Mouse (Mus musculus): ENCODE results near the gene N4bp2l1. TPM values are rescaled to one million over a fixed set of nuclear protein-coding genes. Genes with fewer than 3 reads are reported as not detected.
A peak's percentile ranks its signal among the peaks of the same experiment; 100 is the strongest.
"Not testable (repeated sequence)": the region's sequence is repeated elsewhere in the genome, so short reads cannot be mapped to it uniquely, and the experiment has no call there.

N4bp2l1 gene
- 10 to 100 TPM; 48.3 to 64.8 TPM for total RNA-seq (2021)

DNA sequence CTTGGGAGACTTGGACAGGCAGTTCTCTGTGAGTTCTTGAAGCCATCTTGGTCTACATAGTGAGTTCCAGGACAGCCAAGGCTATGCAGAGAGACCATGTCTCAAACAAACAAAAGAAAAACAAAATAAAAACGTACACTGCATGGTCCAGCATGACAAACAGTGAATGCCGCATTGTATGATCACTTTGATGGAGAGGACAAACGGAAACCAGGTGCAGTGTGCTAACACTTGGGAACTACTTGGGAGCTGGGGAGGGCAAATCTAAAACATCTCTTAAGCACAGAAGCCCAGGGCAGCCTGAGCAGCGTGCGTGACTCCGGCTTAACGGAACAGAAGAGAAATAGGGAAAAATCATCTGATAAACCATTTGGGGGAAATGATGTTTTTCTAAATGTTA lies at the start of gene N4bp2l1:
TSS of gene N4bp2l1 (minus strand) at position 101 of the 400 bp plus-strand sequence.
- no peak for DNase-seq (ENCODE audit: low spot score in 2 of 2)
- intact Hi-C loops (cut with DNase I): loop anchor here (10.0 kb wide), 1 partner anchor 72 kb away; the partner anchor contains the start of gene Brca2

DNA sequence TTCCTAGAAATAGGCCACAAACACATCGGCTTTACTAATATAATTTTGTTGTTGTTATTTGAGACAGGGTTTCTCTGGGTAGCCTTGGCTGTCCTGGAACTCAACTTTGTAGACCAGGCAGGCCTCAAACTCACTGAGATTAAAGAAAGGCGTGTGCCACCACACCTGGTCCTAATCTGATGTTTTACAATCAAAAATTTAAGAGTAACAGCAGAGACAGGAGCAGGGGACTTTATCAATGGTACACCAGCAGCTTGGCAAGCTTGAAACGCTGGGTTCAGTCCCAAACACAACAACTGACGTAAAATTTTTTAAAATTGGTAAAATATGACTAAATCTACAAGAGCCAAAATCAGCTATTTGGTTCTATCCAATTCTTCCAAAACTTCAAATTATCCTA lies 47.9 kb upstream of the N4bp2l1 start:
- intact Hi-C loops (cut with DNase I): no loop called here
- no peak for DNase-seq (ENCODE audit: low spot score in 2 of 2)

DNA sequence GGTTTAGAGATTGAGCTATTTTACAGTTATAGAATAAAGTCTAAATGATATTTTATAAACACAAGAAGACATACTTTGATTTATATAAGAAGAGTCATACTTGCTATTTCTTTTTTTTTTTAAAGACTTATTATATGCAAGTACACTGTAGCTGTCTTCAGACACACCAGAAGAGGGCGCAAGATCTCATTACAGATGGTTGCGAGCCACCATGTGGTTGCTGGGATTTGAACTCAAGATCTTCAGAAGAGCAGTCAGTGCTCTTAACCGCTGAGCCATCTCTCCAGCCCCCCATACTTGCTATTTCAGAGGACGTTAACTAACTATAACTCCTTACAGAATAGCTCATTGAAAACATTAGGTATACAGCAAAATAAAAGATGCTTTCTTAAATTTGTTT lies 46.4 kb upstream of the N4bp2l1 start:
- DNase-seq (ENCODE audit: low spot score in 2 of 2); intact Hi-C loops (cut with DNase I): not testable (repeated sequence)

DNA sequence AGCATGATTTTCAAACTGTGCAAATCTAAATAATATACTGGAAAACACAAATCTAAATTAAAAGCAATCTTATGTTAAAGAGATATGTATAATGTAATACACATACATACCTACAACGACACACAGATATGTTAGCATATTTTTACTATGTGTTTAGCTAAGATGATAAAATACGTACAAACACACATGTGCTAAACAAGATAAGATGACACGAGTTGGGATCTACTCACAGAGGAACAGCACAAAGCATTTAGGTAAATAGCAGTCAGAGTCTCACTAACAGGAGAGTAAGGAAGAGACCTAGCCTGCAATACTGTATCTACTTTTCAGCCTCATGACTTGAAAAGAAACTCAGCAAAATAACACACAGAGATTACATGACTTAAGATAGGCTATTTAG lies 44.5 kb upstream of the N4bp2l1 start:
- no peak for DNase-seq (ENCODE audit: low spot score in 2 of 2)
- intact Hi-C loops (cut with DNase I): no loop called here

DNA sequence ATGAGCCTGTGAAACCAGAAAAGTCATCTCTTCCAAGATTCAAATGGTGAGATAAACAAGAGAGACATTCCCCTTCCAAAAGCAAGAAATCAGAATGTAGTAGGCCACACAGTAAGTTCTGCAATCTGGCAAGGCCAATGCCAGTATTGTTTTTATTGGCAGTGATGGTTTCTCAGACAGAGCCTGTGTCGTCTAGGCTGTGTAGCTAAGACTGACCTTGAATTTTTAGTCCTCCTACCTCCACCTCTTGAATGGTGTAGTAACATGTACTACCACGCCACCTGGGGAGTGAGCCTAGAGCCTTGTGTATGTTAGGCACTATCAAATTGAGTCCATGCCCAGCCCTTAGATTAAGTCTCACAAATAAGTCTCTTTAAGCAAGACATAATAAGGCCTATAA lies 32.7 kb upstream of the N4bp2l1 start:
- intact Hi-C loops (cut with DNase I): no loop called here
- DNase-seq (ENCODE audit: low spot score in 2 of 2): no peak

DNA sequence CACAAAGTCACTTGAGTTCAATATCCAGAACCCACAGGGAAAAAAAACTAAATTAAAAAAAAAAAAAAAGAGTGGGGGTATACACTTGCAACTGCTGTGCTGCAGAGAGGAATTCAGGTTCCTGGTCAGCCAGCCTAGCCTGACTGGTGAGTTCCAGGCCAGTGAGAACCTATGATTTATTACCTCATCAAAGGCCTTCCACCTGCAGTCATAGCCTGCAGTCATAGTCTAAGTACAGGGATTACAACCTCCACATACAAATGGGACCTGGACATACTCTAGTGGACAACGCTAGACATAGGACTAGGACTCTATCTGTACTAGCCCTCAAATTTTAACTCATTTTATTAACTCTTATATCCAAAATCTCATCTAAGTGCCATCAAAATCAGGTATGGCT lies 32.3 kb upstream of the N4bp2l1 start:
- intact Hi-C loops (cut with DNase I): no loop called here
- no peak for DNase-seq (ENCODE audit: low spot score in 2 of 2)

DNA sequence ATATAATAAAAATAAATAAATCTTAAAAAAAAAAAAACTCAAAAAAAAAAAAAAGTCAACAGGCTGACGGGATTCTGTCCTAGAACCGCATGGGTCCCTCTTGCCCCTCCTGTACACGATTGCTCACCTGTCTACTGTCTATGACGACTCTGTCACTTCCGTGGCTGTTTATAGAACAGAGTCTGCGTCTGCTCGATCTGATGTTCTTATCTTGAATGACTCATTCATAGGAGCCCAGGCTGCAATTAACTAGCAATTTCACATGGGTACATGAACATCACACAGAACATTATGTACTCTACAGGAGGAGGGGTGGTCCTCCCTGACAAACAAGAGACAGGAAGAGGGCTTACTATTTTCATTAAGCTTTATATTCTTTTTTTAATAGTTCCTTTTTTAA lies 28.5 kb upstream of the N4bp2l1 start:
- DNase-seq (ENCODE audit: low spot score in 2 of 2): no peak
- intact Hi-C loops (cut with DNase I): no loop called here

DNA sequence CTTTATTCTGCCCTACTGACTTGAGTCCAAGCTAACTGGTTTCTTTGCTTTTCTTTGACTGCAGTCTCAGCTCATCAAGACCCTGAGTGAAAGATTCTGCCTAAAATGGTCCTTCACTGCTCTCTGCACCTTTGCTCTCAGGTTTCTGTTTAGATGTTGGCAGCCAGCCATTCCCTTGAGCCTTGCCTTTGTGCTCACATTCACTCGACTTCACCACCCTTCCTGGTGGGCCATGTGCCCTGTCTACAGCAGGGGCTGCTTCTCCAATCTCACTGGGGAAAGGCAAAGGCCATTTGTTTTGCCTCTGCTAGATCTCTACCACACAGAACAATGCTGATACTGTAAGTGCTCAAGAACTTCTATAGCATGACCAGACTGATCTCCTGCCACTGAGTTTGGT lies 25.8 kb upstream of the N4bp2l1 start:
- no peak for DNase-seq (ENCODE audit: low spot score in 2 of 2)
- intact Hi-C loops (cut with DNase I): no loop called here

DNA sequence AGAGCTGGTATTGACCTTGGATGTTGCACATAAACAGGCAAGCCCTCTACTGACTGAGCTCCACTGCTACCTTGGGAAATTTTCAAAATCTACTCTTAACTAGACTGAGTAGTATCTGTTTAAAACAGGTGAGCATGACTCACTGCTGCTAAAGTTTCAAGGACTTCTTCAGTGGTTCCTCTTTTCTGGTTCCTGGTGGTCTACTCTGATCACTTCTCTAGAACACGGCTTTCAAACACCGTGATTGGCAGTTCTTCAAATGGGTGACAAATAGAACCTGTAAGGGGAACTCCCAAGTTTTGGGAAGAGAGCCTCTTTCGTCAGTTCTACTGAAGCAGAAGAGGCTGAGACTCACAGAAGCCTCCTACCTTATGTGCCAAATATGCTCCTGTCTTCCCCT lies 24.6 kb upstream of the N4bp2l1 start:
- intact Hi-C loops (cut with DNase I): no loop called here
- DNase-seq (ENCODE audit: low spot score in 2 of 2): no peak

DNA sequence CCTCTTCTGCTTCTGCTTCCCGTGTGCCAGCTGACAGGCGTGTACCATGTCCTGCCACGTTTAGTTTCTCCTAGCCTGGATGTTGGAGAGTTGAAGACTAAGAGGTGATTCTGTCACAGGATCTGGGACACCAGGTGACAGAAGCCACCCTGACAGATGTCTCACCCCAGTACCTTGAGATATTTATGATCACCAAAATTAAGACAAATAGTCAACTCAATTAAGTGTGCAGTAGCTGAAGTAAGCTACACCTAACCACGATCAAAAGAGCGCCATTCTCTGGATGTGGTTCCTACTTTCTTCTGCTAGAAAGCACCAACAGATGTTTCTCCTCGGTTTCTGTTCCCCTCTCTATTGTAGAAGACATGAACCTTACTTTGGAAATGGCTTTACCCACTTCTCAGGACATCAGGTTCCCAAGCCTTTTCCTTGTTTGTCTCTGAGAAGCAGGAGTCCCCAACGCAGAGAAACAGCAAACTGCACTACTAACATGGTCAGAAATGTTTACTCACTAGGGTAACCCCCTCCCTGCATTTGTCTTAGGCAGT lies 23.7 kb upstream of the N4bp2l1 start:
- DNase-seq (ENCODE audit: low spot score in 2 of 2): no peak
- intact Hi-C loops (cut with DNase I): no loop called here

DNA sequence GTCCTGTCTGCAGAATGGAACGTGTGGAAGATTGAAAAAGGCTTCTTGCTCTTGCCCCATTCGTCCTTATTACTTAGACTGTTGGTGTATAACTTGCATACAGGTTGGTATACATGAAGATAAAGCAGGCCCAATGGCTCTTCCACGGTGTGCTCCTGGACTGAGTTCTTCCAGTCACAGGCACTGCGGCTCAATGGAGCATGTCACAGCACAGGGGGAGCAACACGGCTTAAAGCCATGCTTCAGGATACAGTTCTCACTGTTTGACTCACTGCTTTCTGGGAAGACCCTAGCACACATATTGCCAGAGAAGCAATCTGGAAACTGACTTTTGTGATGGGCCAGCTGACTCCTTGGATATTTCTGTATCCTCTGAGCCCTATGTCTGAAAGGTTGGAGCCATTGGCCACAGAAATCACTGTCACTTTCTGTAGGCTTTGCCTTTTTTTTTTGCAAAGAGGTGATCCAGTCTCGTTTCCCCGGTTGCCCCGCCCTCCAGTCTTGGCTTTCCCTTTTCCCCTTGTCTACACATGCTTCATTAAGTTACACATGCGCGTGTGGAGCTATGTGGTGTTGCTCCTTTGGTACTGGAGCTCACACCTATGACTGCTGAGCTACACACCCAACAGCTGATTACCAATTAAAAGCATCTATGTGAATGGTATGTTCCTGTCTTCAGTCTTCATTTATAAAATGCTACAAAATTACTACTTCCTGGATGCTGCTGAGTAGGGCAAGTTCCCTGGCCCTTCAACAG lies 21.8 kb upstream of the N4bp2l1 start:
- intact Hi-C loops (cut with DNase I): no loop called here

DNA sequence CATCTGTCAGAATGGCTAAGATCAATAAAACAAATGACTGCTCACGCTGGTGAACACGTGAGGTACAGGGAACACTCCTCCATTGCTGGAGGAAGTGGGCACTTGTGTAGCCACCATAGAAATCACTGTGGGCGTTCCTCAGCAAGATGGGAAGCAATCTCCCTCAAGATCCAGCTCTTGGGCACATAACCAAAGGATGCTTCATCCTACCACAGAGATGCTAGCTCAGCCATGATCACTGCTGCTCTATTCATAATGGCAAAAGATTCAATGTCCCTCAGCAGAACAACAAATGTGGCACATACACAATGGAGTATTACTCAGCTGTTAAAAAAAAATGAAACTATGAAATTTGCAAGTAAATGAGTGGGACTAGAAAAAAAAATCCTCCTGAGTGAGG lies 19.7 kb upstream of the N4bp2l1 start:
- intact Hi-C loops (cut with DNase I): no loop called here
- DNase-seq (ENCODE audit: low spot score in 2 of 2): no peak

More for the DNA sequence above, 21.8 kb upstream of the N4bp2l1 start:
- no peak for DNase-seq (ENCODE audit: low spot score in 2 of 2)

DNA sequence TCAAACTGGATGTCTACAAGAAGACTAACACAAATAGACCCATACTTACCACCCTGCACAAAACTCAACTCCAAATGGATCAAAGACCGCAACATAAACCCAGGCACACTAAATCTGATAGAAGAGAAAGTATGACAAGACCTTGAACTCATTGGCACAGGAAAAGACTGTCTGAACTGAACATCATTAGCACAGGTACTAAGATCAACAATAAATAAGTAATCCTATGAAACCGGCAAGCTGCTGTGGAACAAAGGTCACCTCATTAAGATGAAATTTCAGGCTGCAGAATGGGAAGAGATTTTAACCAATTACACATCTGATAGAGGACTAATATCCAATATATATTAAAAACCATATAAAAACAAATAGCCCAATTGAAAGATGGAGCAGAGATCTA lies 19.2 kb upstream of the N4bp2l1 start:
- no peak for DNase-seq (ENCODE audit: low spot score in 2 of 2)
- intact Hi-C loops (cut with DNase I): no loop called here

DNA sequence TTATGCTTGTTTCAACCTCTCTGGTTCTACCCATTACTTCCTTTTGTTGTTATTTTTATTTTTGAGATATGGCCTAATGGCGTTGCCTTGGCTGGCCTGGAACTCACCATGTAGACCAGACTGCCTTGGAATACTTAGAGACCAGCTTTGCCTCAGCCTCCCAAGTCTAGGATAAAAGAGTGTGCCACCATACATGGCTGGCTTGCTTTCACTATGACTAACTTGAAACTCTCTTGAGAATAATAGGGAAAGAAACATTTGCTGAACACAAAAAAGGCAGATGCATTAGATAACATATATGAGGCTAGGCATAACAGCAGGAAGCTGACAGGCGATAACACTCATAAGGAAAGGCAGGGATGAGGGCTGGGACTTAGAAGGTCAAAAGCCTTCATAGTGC lies 17.1 kb upstream of the N4bp2l1 start:
- DNase-seq (ENCODE audit: low spot score in 2 of 2): no peak
- intact Hi-C loops (cut with DNase I): no loop called here

DNA sequence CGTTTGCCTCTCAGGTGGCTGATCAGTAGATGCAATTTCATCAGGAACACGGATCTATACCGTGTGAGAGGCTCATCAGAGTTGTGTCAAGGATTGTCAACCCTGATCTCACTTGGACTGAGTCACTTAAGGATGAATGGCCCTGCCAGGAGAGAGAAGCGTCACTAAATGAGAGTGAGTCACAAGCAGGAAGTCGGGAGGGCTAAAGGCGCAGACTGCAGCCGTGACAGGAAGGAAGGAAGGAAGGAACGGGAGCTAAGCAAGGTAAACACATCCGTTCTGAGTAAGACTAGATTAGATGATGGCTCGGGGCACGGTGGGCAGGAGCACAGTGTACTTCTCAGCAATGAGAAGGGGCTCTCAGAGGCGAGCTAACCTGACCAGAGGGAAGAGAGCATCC lies 14.7 kb upstream of the N4bp2l1 start:
- intact Hi-C loops (cut with DNase I): no loop called here
- DNase-seq (ENCODE audit: low spot score in 2 of 2): peak in 1 of 2 experiments; percentile 29

DNA sequence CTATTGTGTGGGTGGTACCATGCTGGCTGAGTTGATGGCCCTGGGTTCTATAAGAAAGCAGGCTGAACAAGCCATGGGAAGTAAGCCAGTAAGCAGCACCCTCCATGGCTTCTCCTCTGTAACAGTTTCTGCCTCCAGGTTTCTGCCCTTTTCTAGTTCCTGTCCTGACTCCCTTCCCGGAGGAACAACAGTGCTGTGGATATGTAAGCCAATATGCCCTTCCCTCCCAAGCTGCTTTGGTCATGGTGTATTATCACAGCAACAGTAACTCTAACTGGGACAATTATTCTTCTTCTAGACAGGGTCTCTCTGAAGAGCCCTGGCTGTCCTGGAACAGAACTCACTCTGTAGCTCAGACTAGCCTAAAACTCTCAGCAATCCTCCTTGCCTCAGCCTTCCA lies 14.1 kb upstream of the N4bp2l1 start:
- DNase-seq (ENCODE audit: low spot score in 2 of 2): no peak
- intact Hi-C loops (cut with DNase I): no loop called here

DNA sequence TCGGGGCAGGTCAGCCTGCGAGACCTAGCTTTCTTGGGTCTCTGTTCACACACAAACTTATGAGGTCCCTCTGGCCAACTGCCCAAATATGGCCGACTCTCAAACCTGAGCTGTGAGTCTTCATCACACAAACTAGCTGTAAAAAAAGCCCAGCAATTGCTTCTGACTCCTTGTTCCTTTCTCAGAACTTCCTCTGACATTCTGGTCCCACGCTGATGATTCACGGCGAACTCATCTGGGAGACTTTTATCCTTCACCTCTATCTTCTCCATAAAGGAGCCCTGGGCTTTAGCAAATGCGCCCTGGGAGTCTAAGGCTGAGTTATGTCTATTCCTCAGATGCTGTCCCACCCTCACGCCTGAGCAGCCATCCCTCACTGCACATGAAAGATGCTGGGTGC lies 10.6 kb upstream of the N4bp2l1 start:
- intact Hi-C loops (cut with DNase I): no loop called here
- no peak for DNase-seq (ENCODE audit: low spot score in 2 of 2)

DNA sequence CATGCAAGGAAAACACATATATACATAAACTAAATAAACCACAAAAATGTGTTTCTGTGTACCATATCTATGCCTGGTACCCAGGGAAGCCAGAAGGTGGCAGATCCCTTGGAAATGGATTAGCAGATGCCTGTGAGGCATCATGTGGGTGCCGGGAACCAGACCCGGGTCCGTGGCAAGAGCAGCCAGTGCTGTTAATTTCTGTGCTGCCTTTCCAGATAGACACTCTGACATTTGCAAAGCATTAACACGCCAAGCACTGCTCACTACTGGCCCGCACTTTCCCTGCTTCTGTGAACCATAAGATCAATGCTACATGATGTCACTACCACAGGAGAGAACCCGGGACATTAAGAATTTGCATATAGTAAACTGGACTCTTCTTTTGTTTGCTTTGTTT lies 9.1 kb upstream of the N4bp2l1 start:
- intact Hi-C loops (cut with DNase I): no loop called here
- no peak for DNase-seq (ENCODE audit: low spot score in 2 of 2)

DNA sequence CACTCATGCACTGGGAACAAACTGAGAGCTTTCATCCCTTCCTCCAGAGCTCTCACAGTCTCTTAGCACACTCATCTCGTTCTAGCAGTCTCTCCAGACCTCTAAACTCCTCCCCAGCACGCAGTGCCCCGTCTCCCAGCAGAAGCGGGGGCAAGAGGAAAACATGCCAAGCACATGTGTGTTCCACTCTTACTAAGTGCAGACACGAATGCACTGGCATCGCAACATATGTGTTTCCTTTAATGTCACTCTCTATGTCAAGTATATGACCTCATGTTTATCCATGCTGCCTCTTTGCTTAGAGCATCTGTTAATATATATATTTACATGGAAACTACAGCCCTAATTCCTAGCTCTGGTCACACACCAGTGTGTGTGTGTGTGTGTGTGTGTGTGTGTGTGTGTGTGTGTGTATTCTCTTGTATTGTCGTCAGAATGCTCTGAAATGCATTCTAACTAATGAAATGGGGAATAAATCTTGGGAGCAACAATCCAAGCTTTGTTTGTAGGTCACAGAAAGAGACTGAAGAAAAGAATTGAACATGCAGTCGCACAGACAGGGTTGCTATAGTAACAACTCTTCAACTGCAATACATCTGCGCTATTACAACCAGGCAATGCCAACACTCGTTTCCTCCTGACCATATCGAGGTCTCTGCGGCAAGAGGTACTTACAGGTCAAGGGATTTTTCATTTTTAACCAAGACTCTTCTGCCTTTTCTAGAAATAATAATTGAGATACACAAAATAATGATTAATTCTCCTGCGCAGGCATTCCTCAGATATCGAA lies 4.6 kb upstream of the N4bp2l1 start:
- DNase-seq (ENCODE audit: low spot score in 2 of 2): no peak
- intact Hi-C loops (cut with DNase I): no loop called here

DNA sequence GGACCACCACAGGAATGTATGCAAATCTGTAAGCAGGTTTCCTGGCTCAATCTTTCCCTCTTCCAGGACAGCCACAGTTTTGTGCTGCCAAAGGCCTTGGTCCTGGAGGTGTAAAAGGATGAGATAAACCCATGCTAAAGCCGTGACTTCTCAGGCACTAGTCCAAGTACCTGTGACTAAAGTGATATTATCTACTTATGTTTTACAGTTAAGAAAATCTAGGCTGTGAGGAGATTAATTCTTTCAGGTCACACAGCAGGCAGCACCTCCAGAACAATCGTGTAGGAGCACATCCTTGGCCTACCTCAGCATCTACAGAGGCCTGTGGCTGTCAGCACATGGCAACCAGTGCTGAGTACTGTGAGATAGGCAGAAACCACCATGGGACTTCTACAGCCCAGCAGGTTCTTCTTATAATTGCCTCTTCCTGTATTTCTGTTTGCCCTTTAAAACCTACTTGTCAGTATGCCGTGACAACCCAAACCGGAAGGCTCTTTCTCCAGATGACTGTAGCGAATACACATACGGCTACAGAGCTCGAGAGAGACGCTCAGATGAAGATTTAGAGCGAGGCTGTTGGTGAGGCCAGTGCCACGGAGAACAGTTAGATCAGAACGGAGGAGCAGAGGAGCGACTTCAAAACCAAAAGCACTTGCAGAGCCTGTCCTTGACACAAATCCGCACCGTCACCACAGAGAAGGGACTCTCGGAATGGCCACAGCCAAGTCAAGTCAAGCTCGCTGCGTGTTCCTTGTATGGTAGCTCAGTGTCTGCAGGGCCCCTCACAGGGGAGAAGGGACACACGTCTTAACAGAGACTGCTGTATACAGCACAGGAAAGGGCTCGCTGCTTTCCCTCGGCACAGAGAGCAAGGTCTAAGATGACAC lies 3.8 kb upstream of the N4bp2l1 start:
- intact Hi-C loops (cut with DNase I): no loop called here
- no peak for DNase-seq (ENCODE audit: low spot score in 2 of 2)
